Mouse (Mus musculus) brown adipose tissue, adult 24 weeks (tissue): ENCODE data around the gene H2al1n. TPM values are rescaled to one million over a fixed set of nuclear protein-coding genes. Genes with fewer than 3 reads are reported as not detected.
"Not testable (repeated sequence)": the region's sequence is repeated elsewhere in the genome, so short reads cannot be mapped to it uniquely, and the experiment has no call there.

ENCODE experiments used
- H3K27ac ChIP-seq: fragments of 200-500 bp; replicated peaks from 2 replicates; pipeline ENCODE4 v1.5.1; 2012; ENCODE audit warnings: low read depth, mild to moderate bottlenecking, low read length
- H3K4me1 ChIP-seq: fragments of 200-500 bp; 2 replicates; pipeline ENCODE4 v1.6.1; 2012; ENCODE audit warnings: low read length, mixed read lengths; ENCODE audit not compliant: control insufficient read depth, insufficient read depth, insufficient read length
- H3K4me3 ChIP-seq: fragments of 200-500 bp; 2 replicates; pipeline ENCODE4 v1.5.1; 2012; ENCODE audit warnings: low read depth, mild to moderate bottlenecking, low read length, moderate library complexity; ENCODE audit not compliant: insufficient read depth
- polyA plus RNA-seq: library from polyadenylated mRNA; stranded (reverse); fragments of >200 nt; gene quantifications from 2 replicates; pipeline ENCODE4 v1.2.4, GENCODE M21; 2012; ENCODE audit not compliant: missing spikeins, insufficient read depth, insufficient read length

H2al1n gene
- polyA plus RNA-seq: not detected in 2 replicates

DNA sequence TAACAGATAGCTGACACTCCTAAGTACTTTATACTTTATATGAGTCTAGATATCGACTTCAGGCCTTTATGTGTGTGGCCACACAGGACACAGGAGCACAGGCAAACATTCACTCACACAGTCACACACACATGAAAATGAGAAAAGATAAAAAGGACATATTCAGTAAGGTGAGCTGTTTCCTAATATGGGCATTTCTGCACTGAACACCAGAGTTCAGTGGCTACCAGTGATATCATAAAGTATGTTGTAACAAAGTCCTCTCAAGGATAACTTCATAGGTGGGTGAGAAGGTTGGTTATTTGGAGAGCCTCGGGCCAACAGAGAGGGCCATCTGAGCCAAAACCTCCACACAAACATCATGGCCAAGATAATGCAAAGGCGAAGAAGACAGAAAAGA, at the start of gene H2al1n:
Gene H2al1n, plus strand, starts transcription at position 301 of the 400 bp plus-strand sequence.
- not testable (repeated sequence) for H3K27ac ChIP-seq, H3K4me1 ChIP-seq, H3K4me3 ChIP-seq

DNA sequence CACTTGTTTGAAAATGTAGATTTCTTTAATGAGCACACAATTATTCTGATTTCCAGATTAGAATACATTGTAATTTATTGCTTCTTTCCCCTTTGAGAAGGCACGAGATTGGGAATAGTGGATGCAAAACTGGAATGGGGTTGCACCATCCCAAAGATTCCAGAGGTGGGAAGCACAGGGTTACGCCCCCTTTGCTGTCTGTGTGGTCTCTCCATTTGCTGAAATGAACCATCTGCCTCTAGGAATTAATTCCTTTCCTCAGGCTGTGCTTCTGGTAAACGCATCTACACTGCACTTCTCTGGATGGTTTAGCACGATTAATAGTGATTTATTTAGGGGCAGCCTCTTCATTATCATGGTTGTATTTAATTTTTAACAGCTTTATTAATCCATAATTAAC, 11.7 kb upstream of the H2al1n start:
- Histone ChIP-seq H3K4me1 (no peaks in the 10 kb centered on the region), H3K27ac (no peak overlapping the region), H3K4me3 (no peak overlapping the region)

DNA sequence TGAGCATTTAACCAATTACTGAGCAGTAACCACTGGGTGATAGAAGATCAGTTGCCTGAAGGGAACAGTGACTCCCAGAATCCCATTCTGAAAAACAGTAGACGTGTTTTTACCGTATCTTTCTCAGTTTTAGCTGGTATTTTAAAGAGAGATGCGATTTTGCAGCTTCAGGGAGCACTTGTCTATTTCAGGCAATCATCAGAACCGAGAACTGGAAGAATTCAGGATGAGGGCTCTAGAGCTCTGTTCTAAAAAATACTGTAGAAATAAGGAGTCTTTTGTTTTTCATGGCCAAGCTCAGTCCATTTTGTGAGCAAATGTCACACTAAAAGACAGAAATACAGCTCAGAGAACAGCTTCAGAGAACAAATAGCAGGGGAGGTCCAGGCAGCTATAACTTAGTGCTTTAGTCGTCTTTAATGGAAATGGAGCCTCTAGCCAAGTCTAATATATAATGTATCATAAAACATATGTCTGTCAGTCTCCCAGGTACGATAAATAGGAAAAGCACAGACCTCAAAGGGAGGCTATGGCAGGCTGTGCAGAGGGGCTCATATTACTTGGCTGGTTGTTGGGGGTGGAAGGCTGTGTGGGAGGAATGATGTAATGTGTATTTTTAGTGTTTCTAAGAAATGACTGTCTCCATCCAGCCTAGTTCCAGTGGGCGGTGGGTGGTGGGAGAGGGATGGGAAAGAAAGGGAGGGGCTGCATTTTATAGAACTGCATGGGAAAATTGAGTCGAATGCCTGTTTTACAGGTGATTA, 4.7 kb upstream of the H2al1n start:
- no peaks in the 10 kb centered on the region for H3K4me1 ChIP-seq
- no peak overlapping the region for H3K4me3 ChIP-seq
- no peak overlapping the region for H3K27ac ChIP-seq

DNA sequence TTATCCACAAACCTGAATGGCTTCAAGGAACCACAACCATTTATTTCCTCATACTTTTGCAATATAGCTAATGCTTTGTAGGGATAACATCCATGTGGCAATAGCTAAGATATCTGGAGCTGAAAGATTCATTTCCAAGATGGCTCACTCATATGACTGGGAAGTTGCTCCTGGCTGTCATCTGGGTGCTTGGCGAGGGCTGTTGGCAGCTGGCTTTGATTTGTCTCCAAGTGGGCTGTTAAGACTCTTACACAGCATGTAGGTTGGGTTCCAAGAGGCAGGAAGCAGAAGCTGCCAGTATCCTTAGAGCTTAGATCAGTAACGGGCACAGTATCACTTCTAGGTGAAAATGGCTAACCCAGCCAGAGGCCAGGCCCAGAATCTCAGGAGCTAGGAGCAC, 18.3 kb downstream of the H2al1n start:
- Histone ChIP-seq H3K4me3 (no peak overlapping the region), H3K4me1 (no peaks in the 10 kb centered on the region), H3K27ac (no peak overlapping the region)

DNA sequence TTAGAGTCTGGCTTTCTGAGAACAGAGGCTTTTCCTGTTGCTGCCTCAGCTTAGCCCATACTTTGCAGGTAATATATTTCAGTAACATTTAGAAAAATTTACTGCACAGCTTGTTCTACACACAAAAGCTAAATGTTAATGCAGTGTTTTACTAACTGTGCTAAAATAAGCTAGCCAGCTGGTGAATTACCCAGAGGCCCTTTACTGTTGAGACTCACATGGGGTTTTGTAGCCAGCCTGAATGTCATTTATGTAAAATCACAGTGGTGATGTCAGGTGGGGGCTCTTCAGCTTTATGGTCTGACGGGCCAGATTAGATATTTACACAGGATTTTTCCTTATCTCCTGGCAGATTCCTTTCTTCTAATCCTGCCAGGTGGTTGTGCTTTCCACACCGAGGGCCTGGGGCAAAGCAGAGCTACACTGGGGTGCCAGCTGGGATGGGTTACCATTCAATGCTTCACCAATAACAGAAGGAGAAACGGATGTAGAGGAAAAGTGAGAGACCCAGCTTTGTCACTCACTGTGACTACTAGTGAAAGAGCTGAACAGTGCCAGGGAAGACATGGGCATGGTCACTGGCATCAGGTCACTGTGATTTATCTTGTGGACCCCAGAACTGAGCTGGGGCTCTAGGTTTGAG, 48.8 kb downstream of the H2al1n start:
- Histone ChIP-seq H3K4me1 (no peaks in the 10 kb centered on the region), H3K4me3 (no peak overlapping the region)

More for the DNA sequence above, 48.8 kb downstream of the H2al1n start:
- H3K27ac ChIP-seq: no peak overlapping the region
